Mouse (Mus musculus): ENCODE measurements around the gene Tubg1.
"Not testable (repeated sequence)": the region's sequence is repeated elsewhere in the genome, so short reads cannot be mapped to it uniquely, and the experiment has no call there.

Gene Tubg1

GRCm38 (mm10) chr11:101142215-101142967, 22.7 kb downstream of the Tubg1 start:
- DNase-seq (ENCODE audit: low spot score), result no peak

- peak; percentile 86 for DNase-seq (ENCODE audit: low spot score)
Observed at GRCm38 (mm10) chr11:101143338-101144225, 23.8 kb downstream of the Tubg1 start.

GRCm38 (mm10) chr11:101146377-101146776, 26.6 kb downstream of the Tubg1 start:
- DNase-seq (ENCODE audit: low spot score), result peak; percentile 70

- DNase-seq (ENCODE audit: low spot score), result no peak
Observed at GRCm38 (mm10) chr11:101148751-101149150, 29.0 kb downstream of the Tubg1 start.

GRCm38 (mm10) chr11:101149178-101150105, 29.7 kb downstream of the Tubg1 start:
- DNase-seq (ENCODE audit: low spot score), result no peak

GRCm38 (mm10) chr11:101151063-101151462, 31.3 kb downstream of the Tubg1 start:
- DNase-seq (ENCODE audit: low spot score), result no peak

- DNase-seq (ENCODE audit: low spot score), result no peak
Observed at GRCm38 (mm10) chr11:101152825-101153224, 33.1 kb downstream of the Tubg1 start.

- no peak for DNase-seq (ENCODE audit: low spot score)
Observed at GRCm38 (mm10) chr11:101154648-101155047, 34.9 kb downstream of the Tubg1 start.

GRCm38 (mm10) chr11:101155151-101155550, 35.4 kb downstream of the Tubg1 start:
- DNase-seq (ENCODE audit: low spot score), result no peak

- DNase-seq (ENCODE audit: low spot score), result peak; percentile 82
Observed at GRCm38 (mm10) chr11:101155728-101156371, 36.1 kb downstream of the Tubg1 start, which contains the start of gene Tubg2. Tubg2 (plus strand) TSS chr11:101155907.

- not testable (repeated sequence) for DNase-seq (ENCODE audit: low spot score)
Observed at GRCm38 (mm10) chr11:101160151-101160550, 40.4 kb downstream of the Tubg1 start.

GRCm38 (mm10) chr11:101160981-101161505, 41.3 kb downstream of the Tubg1 start:
- not testable (repeated sequence) for DNase-seq (ENCODE audit: low spot score)

GRCm38 (mm10) chr11:101161551-101161950, 41.8 kb downstream of the Tubg1 start:
- no peak for DNase-seq (ENCODE audit: low spot score)

GRCm38 (mm10) chr11:101162301-101162700, 42.6 kb downstream of the Tubg1 start:
- DNase-seq (ENCODE audit: low spot score), result no peak

- no peak for DNase-seq (ENCODE audit: low spot score)
Observed at GRCm38 (mm10) chr11:101162772-101163171, 43.0 kb downstream of the Tubg1 start.

- DNase-seq (ENCODE audit: low spot score), result no peak
Observed at GRCm38 (mm10) chr11:101163476-101164350, 44.0 kb downstream of the Tubg1 start.

- DNase-seq (ENCODE audit: low spot score), result no peak
Observed at GRCm38 (mm10) chr11:101164351-101164665, 44.6 kb downstream of the Tubg1 start.

- no peak for DNase-seq (ENCODE audit: low spot score)
Observed at GRCm38 (mm10) chr11:101164677-101165580, 45.2 kb downstream of the Tubg1 start.

GRCm38 (mm10) chr11:101166357-101166756, 46.6 kb downstream of the Tubg1 start:
- no peak for DNase-seq (ENCODE audit: low spot score)

Data from embryo, embryonic 10 days (tissue).